Mouse (Mus musculus) NIH3T3 (cell line): ENCODE data around the gene Htr3b.
"Not testable (repeated sequence)": the region's sequence is repeated elsewhere in the genome, so short reads cannot be mapped to it uniquely, and the experiment has no call there.

Source experiments
- DNase-seq: peaks from one replicate; pipeline ENCODE4 v3.0.0-alpha.2; 2012; ENCODE audit warnings: low read depth

Htr3b gene

GRCm38 (mm10) chr9:48964587-48965040, at the start of gene Htr3b:
Gene Htr3b (minus strand): TSS chr9:48964990.
- DNase-seq: no peak

DNA sequence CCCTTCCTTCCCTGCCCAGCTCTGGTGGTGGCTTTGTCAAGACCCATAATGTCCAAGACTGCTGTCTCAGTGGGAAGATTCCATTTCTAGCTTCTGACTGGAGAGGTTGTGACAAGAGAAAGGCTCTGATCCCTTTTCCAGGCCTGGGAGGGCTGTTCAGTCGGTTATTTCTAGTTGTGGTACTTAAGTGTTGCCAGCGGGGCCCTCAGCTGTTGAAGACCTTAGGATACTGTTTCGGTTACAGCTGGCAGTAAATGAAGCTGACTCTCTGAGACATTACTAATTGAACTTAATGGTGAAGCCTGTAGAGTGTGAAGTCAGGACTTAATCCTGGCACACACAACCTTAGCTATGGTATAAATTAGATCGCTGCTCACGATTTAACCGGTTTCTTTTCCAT, 34.5 kb upstream of the Htr3b start:
- DNase-seq: no peak

DNA sequence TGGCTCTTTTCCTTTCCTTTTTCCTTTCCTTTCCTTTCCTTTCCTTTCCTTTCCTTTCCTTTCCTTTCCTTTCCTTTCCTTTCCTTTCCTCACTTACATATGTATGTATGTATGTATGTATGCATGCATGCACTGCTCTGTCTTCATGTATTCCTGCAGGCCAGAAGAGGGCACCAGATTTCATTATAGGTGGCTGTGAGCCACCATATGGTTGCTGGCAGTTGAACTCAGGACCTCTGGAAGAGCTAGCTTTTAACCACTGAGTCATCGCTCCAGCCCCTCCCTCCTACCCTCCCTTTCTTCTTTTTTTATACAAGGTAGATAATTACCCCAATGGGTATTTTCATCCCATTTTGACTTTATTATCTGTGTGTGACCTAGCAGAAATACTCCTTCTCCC, 30.9 kb upstream of the Htr3b start:
- peak; percentile 25 for DNase-seq

DNA sequence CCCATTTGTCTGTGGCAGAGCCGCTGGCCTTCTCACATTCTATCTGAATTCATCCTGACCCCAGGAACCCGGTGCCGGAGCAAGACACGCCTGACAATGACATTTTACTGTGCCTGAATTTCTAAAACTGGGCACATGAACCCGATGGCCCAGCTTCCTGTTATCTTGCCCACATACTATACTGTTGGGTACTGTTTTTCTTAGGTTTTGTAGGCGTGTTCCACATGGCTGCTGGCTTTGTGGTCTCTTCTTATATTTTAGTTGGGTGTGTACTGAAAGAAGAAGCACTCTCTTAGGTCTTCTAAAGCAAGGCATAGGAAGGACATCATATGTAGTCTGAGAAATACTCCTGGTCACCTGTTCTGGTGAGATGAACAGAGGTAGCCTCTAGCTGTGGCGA, 30.0 kb upstream of the Htr3b start:
- DNase-seq: no peak

DNA sequence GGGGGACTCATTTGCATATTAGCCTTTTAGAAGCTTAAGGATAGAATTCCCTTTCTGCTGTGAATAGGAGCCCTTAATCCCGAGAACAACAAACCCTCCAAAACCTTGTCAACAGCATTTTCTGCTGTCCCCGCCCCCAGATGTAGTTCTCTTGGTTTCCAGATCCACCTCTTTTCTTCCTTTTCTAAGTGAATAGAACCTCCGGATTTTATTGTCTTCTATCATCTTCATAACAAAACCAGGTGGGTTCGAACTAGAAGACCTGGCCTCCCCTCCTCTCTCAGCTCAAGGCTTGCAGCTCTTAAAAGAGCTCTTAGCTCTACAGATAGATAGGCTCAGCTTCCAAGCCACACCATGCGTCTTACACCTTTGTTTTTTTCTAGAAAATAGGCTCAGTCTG, 26.9 kb upstream of the Htr3b start:
- DNase-seq: no peak

- peak; percentile 9 for DNase-seq
These were observed 22.7 kb upstream of the Htr3b start for GRCm38 (mm10) chr9:48987201-48988101.

DNA sequence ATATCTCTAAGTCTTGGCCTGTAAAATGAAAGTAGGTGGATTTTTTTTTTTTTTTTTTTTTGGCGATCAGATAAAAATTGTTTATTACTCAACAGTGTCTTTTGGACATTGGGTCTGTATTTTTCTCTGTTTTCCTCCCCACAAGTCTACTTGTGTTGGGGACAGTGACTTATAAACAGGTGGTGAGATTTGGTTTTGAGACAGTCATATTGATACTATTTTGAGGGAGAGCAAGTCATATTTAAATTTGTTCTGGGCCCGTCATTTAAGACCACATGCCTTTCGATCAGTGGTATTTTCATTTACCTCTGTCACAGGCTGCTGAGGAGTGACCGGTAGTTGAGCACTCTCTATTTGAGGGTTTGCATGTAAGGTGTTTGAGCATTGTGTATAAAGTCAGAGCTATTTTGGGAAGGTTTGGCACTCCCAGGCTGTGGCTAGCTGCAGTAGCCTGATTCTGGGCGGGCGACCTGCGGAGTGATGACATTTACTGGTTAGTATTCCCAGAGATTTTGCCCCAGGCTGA, 21.9 kb upstream of the Htr3b start:
- no peak for DNase-seq

DNA sequence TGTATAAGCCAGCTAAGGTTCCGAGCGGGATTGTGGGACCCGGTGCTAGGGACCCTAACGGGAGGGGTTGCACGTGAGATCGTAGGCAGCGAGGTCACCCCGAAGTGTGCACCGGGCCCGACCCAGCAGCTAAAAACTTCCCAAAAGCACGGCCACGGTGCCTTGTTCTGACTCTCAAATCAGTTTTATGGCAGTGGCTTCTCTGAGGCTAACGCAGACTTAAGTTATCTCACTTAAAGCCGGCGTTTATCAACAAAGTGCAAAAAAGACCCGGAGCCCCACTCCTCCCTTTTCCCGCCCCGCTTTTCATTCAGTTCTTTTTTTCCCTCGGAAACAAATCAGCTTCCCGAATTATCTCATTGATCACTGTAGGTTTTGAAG, 20.9 kb upstream of the Htr3b start:
- DNase-seq: no peak

DNA sequence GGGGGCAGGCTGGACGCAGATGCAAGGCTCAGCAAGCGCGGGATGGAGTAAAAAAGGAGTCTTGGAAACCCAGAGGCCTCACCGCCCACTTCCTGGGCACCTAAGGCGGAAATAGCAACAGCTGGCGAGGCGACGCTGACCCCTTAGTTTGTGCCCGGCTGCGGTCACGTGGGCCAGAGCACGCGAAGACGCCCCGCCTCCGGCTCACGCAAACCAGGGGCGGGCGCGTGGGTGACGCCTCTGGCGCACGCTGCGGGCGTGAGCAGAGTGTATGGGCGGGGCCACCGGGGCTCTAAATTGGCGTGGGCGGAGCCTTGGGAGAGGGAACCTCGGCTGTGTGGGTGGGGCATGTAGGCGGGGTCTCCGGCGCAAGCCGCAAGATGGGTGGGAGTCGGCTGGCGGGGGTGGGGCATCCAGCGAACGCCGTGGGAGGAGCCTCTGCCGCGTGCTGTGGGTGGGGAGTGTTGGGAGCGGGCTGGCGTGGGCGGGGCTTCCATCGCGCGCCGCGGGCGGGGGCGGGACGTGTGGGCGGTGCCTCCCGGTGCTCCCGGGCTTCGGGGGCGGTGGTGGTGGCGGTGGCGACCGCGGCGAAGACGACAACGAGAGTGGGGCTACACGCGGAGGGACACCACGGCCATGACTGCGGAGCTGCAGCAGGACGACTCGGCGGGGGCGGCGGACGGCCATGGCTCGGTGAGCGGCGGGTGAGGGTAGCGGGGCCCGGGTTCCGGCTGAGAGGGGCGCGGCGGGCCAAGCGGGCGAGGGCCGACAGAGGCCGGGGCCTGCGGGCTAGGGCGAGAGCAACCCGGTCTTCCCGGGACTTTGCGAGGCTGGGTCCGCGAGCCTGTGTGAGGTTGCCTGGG, 20.3 kb upstream of the Htr3b start, which contains the start of gene Usp28:
Usp28 (plus strand) TSS at position 531 of the 863 bp plus-strand sequence.
- DNase-seq: peak; percentile 99

- DNase-seq: peak; percentile 45
These were observed 19.6 kb upstream of the Htr3b start for GRCm38 (mm10) chr9:48984320-48984844.

DNA sequence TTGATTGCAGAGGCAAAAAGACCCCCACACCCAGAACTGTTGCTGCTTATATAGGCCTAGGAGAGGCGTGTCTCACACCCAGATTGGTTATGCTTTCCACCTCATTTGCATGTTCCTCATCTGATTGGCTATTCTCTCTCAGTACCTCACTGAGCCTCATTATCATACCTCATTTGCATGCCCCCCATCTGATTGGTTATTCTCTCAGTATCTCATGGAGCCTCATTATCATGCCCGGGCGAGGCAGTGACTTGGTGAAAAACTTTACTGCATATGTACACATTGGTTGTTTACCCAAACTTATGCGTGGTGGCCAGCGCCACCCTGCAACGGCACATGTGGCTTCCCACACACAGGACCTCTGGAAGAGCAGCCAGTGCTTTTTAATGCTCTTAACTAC, 19.0 kb upstream of the Htr3b start:
- not testable (repeated sequence) for DNase-seq

GRCm38 (mm10) chr9:48981827-48982226, 17.0 kb upstream of the Htr3b start:
- DNase-seq: no peak

DNA sequence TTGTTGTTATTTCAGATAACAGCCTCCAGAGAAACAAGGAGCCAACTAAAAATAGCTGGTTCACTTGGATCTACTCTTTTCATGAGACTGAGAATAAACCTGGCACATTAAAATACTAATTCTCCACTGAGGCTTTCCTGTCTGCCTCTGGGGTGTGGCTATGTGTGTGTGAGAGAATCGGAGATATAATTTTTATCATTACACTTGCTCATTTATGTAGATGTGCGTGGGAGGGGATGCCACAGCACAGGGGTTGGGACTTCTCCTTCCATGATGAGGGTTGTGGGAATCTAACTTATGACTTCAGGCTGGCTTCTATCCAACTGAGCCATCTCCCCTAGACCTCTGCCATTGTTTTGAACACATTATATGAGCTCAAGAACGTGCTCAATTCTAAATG, 16.0 kb upstream of the Htr3b start:
- no peak for DNase-seq

- DNase-seq: no peak
These were observed 15.6 kb upstream of the Htr3b start for GRCm38 (mm10) chr9:48980371-48980770.

DNA sequence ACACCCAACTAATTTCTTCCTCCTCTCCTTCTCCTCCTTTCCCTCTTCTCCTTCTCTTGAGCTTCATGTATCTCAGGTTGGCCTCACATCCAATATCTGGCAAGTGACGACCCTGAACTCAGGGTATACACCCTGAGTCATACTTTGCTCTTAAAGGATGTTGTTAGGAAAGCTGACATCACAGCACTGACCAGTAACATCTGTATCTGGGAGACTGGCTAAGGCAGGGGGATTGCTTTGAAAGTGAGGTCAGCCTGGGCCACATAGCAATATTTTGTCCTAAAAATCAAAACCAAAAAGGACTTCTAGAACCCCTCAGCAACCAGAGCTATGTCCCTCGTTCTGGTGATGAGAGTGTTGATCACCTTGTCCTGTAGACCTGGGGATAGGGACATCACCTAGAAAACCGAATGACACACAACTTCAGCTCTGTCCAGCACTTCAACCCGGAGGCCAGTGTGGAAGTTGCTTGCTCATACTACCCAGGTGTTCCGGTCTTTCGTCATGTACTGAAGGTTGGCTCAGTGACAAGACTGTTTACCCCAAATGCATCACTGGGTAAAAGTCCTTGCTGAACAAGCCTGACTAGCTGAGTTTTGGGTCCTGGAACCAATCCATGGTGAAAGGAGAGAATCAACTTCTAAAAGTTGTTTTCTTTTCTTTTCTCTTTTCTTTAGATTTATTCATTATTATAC, 12.0 kb upstream of the Htr3b start:
- no peak for DNase-seq

GRCm38 (mm10) chr9:48972494-48972893, 7.7 kb upstream of the Htr3b start:
- peak; percentile 75 for DNase-seq

DNA sequence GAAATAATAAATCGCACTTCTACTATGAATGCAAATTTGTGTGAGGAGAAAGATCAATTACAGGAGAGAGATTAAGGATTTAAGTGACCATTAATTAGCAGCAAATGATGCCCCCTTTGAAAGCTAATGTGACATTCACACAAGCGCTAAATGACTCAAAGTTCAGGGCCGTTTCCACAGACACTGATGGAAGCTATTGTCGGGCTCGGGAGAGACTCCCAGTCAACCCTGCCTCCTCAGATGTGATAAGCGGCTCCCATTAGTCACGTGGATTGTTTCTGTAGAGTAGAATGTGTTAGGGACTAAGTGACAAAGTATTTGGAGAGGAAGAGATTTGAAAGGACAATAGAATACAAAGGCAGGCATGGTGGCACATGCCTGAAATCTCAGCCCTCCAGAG, 2.7 kb downstream of the Htr3b start:
- DNase-seq: no peak

DNA sequence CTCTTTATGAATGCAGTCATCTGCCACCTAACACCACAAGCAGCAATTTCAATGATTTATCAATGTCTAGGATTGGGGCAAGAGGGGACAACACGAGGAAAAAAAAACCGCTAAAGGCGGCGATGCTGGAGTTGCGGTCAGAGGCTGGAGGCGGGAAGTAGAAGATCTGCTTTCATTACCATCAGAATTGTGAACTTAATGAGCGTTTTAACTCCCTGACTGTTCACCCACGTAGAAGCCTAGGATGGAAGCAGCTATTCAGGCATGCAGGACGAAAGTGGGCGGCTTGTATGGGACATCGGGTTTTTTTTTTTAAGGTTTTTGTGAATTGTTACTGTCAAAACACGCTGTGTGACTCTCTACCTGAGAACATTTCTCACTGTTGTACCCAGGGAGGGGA, 3.5 kb downstream of the Htr3b start:
- no peak for DNase-seq

DNA sequence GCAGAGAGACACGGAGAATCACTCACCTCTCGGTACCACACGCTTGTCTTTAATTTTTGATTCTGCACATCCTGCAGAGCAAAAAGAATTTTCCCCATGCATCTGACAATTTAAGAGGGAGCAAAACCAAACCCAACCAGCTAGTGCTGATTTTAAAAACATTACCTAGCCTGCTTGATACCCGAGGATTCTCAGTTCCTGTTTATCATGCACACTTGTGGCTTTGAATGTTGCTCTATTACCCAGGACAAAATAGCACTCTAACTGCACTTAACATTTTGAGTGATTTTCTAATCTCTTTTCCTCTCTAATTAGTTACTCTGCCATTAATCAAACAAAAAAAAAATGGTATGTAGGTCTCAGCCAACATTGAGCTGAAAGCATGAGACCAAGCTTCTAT, 17.2 kb downstream of the Htr3b start:
- no peak for DNase-seq

DNA sequence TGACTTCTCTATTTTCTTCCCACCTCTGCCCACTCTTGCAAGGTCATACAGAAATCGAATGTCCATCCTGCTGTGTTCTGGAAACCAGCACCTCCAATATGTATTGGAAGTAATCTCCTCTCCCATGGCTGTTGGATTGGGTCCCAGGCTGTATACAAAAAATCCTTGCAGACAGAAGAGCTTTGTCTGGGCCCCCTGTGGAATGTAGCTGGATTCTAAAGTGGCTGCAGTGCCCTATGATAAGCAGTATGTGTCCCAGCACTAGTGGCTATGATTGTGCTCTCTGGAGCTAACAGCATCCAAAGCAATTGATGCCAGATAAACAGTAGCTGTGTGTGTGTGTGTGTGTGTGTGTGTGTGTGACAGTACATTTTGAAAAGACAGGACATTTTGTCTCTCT, 22.4 kb downstream of the Htr3b start:
- no peak for DNase-seq

- DNase-seq: no peak
These were observed 35.4 kb downstream of the Htr3b start for GRCm38 (mm10) chr9:48929436-48929835.

GRCm38 (mm10) chr9:48928781-48929180, 36.0 kb downstream of the Htr3b start:
- DNase-seq: no peak
